Mouse (Mus musculus): ENCODE data around the gene Cbx1. TPM values are rescaled to one million over a fixed set of nuclear protein-coding genes. Genes with fewer than 3 reads are reported as not detected.
"Not testable (repeated sequence)": the region's sequence is repeated elsewhere in the genome, so short reads cannot be mapped to it uniquely, and the experiment has no call there.

The Cbx1 gene
- polyA plus RNA-seq, 1 experiment from 2014 or later, result 175 TPM

GRCm38 (mm10) chr11:96799511-96799910 is 10.6 kb downstream of the Cbx1 start:
- WGBS, result 92% methylated on average over 2 of the region's 2 CpGs
- Histone ChIP-seq H3K36me3 (ENCODE audit: poor library complexity, severe bottlenecking) (peaks cover 67% of the 10 kb centered on the region), H3K4me3 (no peak overlapping the region), H3K4me2 (no peak overlapping the region), H3K4me1 (no peaks in the 10 kb centered on the region), H3K27me3 (no peaks in the 10 kb centered on the region), H3K27ac (no peak overlapping the region), H3K9ac (no peak overlapping the region), H3K9me3 (replicated peaks) (no peaks in the 10 kb centered on the region)
- ATAC-seq, result no peak

- Histone ChIP-seq H3K9ac (no peak overlapping the region), H3K9me3 (replicated peaks) (no peaks in the 10 kb centered on the region), H3K36me3 (ENCODE audit: poor library complexity, severe bottlenecking) (peaks cover 96% of the 10 kb centered on the region), H3K27ac (no peak overlapping the region), H3K4me3 (no peak overlapping the region), H3K4me1 (no peaks in the 10 kb centered on the region), H3K27me3 (no peaks in the 10 kb centered on the region), H3K4me2 (no peak overlapping the region)
- WGBS, result 86% methylated on average over 5 of the region's 5 CpGs
- no peak for ATAC-seq
Observed at GRCm38 (mm10) chr11:96805606-96806005, 16.7 kb downstream of the Cbx1 start.

- Histone ChIP-seq H3K4me2 (no peak overlapping the region), H3K27me3 (no peaks in the 10 kb centered on the region), H3K27ac (no peak overlapping the region), H3K36me3 (ENCODE audit: poor library complexity, severe bottlenecking) (peaks cover 97% of the 10 kb centered on the region), H3K9me3 (replicated peaks) (no peaks in the 10 kb centered on the region), H3K4me3 (no peak overlapping the region), H3K4me1 (no peaks in the 10 kb centered on the region), H3K9ac (no peak overlapping the region)
- 63% methylated on average over 1 of the region's 1 CpGs for WGBS
- ATAC-seq, result no peak
Observed at GRCm38 (mm10) chr11:96808066-96808465, 19.1 kb downstream of the Cbx1 start.

GRCm38 (mm10) chr11:96809562-96810235 is 20.8 kb downstream of the Cbx1 start:
- H3K9me3 ChIP-seq (replicated peaks), result no peaks in the 10 kb centered on the region
- ATAC-seq, result no peak
- no peak overlapping the region for H3K4me2 ChIP-seq
- no peak overlapping the region for H3K9ac ChIP-seq
- H3K4me3 ChIP-seq, result no peak overlapping the region
- WGBS, result 95% methylated on average over 6 of the region's 6 CpGs
- no peak overlapping the region for H3K27ac ChIP-seq
- H3K27me3 ChIP-seq, result no peaks in the 10 kb centered on the region
- H3K4me1 ChIP-seq, result no peaks in the 10 kb centered on the region
- peaks cover 92% of the 10 kb centered on the region for H3K36me3 ChIP-seq (ENCODE audit: poor library complexity, severe bottlenecking)

GRCm38 (mm10) chr11:96811188-96811587 is 22.3 kb downstream of the Cbx1 start:
- peaks cover 84% of the 10 kb centered on the region for H3K36me3 ChIP-seq (ENCODE audit: poor library complexity, severe bottlenecking)
- not testable (repeated sequence) for H3K9me3 ChIP-seq (replicated peaks); H3K27me3 ChIP-seq; H3K27ac ChIP-seq; H3K9ac ChIP-seq; ATAC-seq; H3K4me3 ChIP-seq; H3K4me2 ChIP-seq; H3K4me1 ChIP-seq
- WGBS, result 79% methylated on average over 1 of the region's 1 CpGs

GRCm38 (mm10) chr11:96813455-96813854 is 24.5 kb downstream of the Cbx1 start:
- WGBS, result 86% methylated on average over 4 of the region's 4 CpGs
- Histone ChIP-seq H3K27ac (no peak overlapping the region), H3K9me3 (replicated peaks) (no peaks in the 10 kb centered on the region), H3K4me3 (no peak overlapping the region), H3K9ac (no peak overlapping the region), H3K36me3 (ENCODE audit: poor library complexity, severe bottlenecking) (peaks cover 86% of the 10 kb centered on the region), H3K27me3 (no peaks in the 10 kb centered on the region), H3K4me2 (no peak overlapping the region), H3K4me1 (no peaks in the 10 kb centered on the region)
- no peak for ATAC-seq

GRCm38 (mm10) chr11:96813920-96814319 is 25.0 kb downstream of the Cbx1 start:
- peaks cover 86% of the 10 kb centered on the region for H3K36me3 ChIP-seq (ENCODE audit: poor library complexity, severe bottlenecking)

GRCm38 (mm10) chr11:96814443-96814842 is 25.5 kb downstream of the Cbx1 start:
- ATAC-seq, result no peak
- 92% methylated on average over 2 of the region's 2 CpGs for WGBS
- peaks cover 86% of the 10 kb centered on the region for H3K36me3 ChIP-seq (ENCODE audit: poor library complexity, severe bottlenecking)
- H3K9ac ChIP-seq, result no peak overlapping the region
- H3K27me3 ChIP-seq, result no peaks in the 10 kb centered on the region
- H3K27ac ChIP-seq, result no peak overlapping the region
- no peak overlapping the region for H3K4me2 ChIP-seq
- no peaks in the 10 kb centered on the region for H3K4me1 ChIP-seq
- no peaks in the 10 kb centered on the region for H3K9me3 ChIP-seq (replicated peaks)
- H3K4me3 ChIP-seq, result no peak overlapping the region

More at GRCm38 (mm10) chr11:96813920-96814319, 25.0 kb downstream of the Cbx1 start:
- no peak overlapping the region for H3K4me2 ChIP-seq
- 93% methylated on average over 5 of the region's 5 CpGs for WGBS
- H3K9ac ChIP-seq, result no peak overlapping the region
- H3K9me3 ChIP-seq (replicated peaks), result no peaks in the 10 kb centered on the region
- H3K4me1 ChIP-seq, result no peaks in the 10 kb centered on the region
- H3K4me3 ChIP-seq, result no peak overlapping the region
- H3K27me3 ChIP-seq, result no peaks in the 10 kb centered on the region
- no peak for ATAC-seq
- H3K27ac ChIP-seq, result no peak overlapping the region

GRCm38 (mm10) chr11:96815895-96816294 is 27.0 kb downstream of the Cbx1 start:
- H3K9me3 ChIP-seq (replicated peaks), result no peaks in the 10 kb centered on the region
- H3K27ac ChIP-seq, result no peak overlapping the region
- no peak overlapping the region for H3K9ac ChIP-seq
- no peaks in the 10 kb centered on the region for H3K27me3 ChIP-seq
- H3K4me3 ChIP-seq, result no peak overlapping the region
- whole genome bisulfite sequencing, result 99% methylated on average over 2 of the region's 2 CpGs
- H3K36me3 ChIP-seq (ENCODE audit: poor library complexity, severe bottlenecking), result peaks cover 86% of the 10 kb centered on the region
- H3K4me2 ChIP-seq, result no peak overlapping the region
- no peaks in the 10 kb centered on the region for H3K4me1 ChIP-seq
- no peak for ATAC-seq

GRCm38 (mm10) chr11:96816494-96816893 is 27.6 kb downstream of the Cbx1 start:
- H3K9ac ChIP-seq, result no peak overlapping the region
- H3K36me3 ChIP-seq (ENCODE audit: poor library complexity, severe bottlenecking), result peaks cover 86% of the 10 kb centered on the region
- 88% methylated on average over 1 of the region's 1 CpGs for WGBS
- no peaks in the 10 kb centered on the region for H3K4me1 ChIP-seq
- H3K27ac ChIP-seq, result no peak overlapping the region
- H3K4me3 ChIP-seq, result no peak overlapping the region
- no peak overlapping the region for H3K4me2 ChIP-seq
- no peak for ATAC-seq
- H3K9me3 ChIP-seq (replicated peaks), result no peaks in the 10 kb centered on the region
- no peaks in the 10 kb centered on the region for H3K27me3 ChIP-seq

GRCm38 (mm10) chr11:96816979-96817378 is 28.1 kb downstream of the Cbx1 start:
- Histone ChIP-seq H3K27me3 (no peaks in the 10 kb centered on the region), H3K27ac (no peak overlapping the region), H3K4me3 (no peak overlapping the region), H3K9me3 (replicated peaks) (no peaks in the 10 kb centered on the region), H3K4me2 (no peak overlapping the region), H3K36me3 (ENCODE audit: poor library complexity, severe bottlenecking) (peaks cover 86% of the 10 kb centered on the region), H3K4me1 (no peaks in the 10 kb centered on the region), H3K9ac (no peak overlapping the region)
- ATAC-seq, result no peak
- 61% methylated on average over 5 of the region's 5 CpGs for WGBS

- no peak overlapping the region for H3K9ac ChIP-seq
- H3K4me3 ChIP-seq, result no peak overlapping the region
- ATAC-seq, result no peak
- peaks cover 85% of the 10 kb centered on the region for H3K36me3 ChIP-seq (ENCODE audit: poor library complexity, severe bottlenecking)
- H3K9me3 ChIP-seq (replicated peaks), result no peaks in the 10 kb centered on the region
- peaks cover 12% of the 10 kb centered on the region for H3K4me1 ChIP-seq
- no peak overlapping the region for H3K4me2 ChIP-seq
- H3K27ac ChIP-seq, result no peak overlapping the region
- WGBS, result 80% methylated on average over 8 of the region's 8 CpGs
- no peaks in the 10 kb centered on the region for H3K27me3 ChIP-seq
Observed at GRCm38 (mm10) chr11:96818128-96818710, 29.3 kb downstream of the Cbx1 start.

GRCm38 (mm10) chr11:96821956-96822355 is 33.0 kb downstream of the Cbx1 start:
- 91% methylated on average over 10 of the region's 10 CpGs for WGBS
- ATAC-seq, result no peak
- peaks cover 73% of the 10 kb centered on the region for H3K36me3 ChIP-seq (ENCODE audit: poor library complexity, severe bottlenecking)
- no peak overlapping the region for H3K4me3 ChIP-seq
- no peaks in the 10 kb centered on the region for H3K9me3 ChIP-seq (replicated peaks)
- peaks cover 47% of the 10 kb centered on the region for H3K4me1 ChIP-seq
- H3K9ac ChIP-seq, result no peak overlapping the region
- no peak overlapping the region for H3K4me2 ChIP-seq
- H3K27ac ChIP-seq, result no peak overlapping the region
- H3K27me3 ChIP-seq, result no peaks in the 10 kb centered on the region

Measured in forebrain, embryonic 13.5 days (tissue).